Mouse (Mus musculus) adrenal gland, adult 10 weeks (tissue): ENCODE measurements around the gene Thap11. TPM values are rescaled to one million over a fixed set of nuclear protein-coding genes. Genes with fewer than 3 reads are reported as not detected.

Experiments used
- polyA plus RNA-seq: library from polyadenylated mRNA; stranded (reverse); fragments of 350-450 nt; fragmentation: Illumina TruSeq; extraction: RNeasy Lipid Tissue Mini Kit (QIAGEN cat#74804); gene quantifications from one replicate; pipeline ENCODE4 v1.2.3, GENCODE M21; 2014; ENCODE audit warnings: low read depth, low replicate concordance

Thap11 gene
- polyA plus RNA-seq = 11.8 TPM

GRCm38 (mm10) chr8:105854715-105855216, at the start of gene Thap11:
Thap11 (plus strand) TSS chr8:105855132.

DNA sequence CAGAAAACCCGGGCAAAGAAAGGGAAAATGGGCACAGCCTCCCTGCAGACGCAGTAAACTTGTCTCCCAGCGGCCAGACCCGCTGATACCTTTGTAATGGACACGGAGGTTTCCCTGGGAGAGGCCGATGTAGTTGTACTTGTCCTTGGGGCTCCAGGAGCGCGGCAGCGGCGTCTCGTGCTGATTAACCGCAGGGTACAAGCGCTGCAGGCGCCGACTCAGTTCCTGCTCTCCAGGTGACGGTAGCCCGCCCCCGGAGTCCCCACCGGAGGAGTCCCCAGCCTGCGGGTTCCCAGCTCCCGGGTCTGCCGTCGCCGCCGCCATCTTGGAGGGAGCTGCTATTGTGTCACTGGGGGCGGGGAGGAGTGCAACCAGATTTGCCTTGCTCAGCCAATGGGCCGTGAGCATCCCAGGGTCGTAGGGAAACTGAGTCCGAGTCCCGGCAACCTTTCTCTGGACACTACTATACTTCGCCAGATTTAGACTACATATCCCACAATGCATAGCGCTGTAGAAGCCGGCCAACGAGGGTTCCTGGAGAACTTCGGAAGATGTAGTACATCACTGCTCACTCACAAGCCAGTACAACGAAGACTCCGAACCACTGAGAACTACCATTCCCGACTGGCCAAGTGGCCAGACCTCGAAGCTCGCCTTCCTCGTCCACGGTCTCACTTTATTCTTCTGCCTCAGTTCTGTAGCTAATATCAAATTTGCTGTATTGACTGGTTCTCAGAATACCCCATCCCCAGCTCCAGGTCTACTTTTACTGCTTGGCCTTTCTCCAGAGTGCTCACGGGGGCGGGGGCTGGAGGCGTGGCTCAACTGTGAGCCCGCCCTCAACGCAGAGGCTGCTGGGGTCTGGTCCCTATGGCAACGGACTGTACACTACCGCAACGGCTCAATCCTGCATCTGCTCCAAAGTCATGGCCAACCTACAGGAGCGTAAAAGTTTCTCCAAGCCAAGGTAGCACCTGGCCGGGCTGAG, 27.8 kb upstream of the Thap11 start, which contains the start of the genes Ranbp10 and Tsnaxip1:
TSS of gene Ranbp10 (minus strand) at position 490 of the 988 bp plus-strand sequence.
TSS of gene Tsnaxip1 (plus strand) at position 871 of the 988 bp plus-strand sequence.

GRCm38 (mm10) chr8:105853178-105853577, 1.8 kb upstream of the Thap11 start, which contains the start of gene Cenpt:
Cenpt (minus strand) TSS chr8:105853278.

DNA sequence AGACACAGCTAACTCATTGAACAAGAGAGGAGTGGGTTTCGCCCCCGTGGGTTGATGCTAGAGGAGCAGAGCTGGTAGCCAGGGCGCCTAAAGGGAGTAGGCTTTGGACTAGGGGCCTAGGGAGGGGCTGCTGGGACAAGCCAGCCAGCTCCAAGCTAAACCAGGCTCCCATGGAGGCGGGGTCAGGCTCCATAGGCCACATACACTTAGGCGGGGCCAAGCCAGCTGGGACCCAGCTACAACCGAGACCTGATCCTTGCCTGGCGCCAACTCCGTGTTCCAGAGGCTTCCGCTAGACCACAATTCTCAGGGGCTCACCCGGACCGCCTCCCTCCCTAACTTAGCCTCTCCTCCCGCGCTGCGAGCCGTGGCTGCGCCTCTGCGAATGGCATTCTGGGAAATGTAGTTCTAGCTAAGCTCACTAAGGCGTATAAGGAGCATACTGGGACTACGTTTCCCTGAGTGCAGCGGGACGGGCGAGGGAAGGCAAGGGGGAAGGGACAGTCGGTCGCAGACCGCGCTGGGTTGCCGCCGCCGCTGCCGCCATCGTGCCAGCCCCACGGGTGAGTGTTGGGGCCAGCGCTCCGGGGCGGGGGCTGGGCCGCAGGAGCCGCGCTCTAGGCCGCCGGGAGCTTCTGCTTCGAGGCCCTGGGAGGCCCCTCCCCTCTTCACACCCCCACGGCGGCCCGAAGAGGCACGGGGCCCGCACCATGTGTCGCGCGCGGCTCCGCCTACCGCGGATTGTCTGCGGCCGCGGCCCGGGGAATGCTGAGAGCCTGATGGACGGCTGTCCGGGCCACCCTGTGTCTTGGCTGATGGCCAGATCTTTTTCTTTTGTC, 5.4 kb downstream of the Thap11 start, which contains the start of gene Nutf2:
TSS of gene Nutf2 (plus strand) at position 438 of the 839 bp plus-strand sequence.

DNA sequence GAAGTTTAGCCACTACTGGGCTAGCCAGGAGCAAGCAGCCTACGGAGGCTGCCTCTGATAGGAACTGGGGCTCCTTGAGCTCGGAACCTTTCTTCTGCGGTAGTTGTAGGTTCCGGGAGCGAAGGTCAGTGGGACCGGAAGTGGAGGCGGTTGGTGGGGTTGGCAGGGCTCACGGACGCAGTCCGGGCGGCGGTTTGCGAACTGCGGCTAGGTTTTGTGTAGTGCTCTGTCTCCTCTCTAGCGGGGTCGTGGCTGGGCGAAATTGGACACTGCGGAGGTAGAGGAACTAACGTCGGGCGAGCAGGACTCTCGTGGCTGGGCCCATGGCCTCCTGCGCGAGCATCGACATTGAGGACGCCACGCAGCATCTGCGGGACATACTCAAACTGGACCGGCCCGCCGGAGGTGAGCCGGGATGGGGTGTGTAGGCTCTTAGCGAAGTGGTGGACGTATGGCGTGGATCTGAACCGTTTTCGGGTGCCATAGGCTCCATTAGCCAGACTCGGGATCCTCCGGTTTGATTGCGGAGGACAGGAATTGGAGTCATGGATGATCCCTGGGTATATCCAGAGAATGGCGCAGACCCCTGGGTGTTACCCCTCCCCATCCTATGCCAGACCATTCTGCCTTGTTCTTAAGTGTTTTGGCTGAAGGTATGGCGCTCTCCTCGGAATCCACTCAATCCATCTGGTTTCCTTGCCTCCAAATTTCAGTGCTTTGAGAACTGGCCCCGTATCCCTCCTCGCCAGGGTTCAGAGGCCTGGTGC, 26.0 kb downstream of the Thap11 start, which contains the start of gene Edc4:
TSS of gene Edc4 (plus strand) at position 128 of the 767 bp plus-strand sequence.

GRCm38 (mm10) chr8:105893339-105893738, 38.4 kb downstream of the Thap11 start, which contains the start of gene Nrn1l:
Nrn1l (plus strand) TSS chr8:105893567.

DNA sequence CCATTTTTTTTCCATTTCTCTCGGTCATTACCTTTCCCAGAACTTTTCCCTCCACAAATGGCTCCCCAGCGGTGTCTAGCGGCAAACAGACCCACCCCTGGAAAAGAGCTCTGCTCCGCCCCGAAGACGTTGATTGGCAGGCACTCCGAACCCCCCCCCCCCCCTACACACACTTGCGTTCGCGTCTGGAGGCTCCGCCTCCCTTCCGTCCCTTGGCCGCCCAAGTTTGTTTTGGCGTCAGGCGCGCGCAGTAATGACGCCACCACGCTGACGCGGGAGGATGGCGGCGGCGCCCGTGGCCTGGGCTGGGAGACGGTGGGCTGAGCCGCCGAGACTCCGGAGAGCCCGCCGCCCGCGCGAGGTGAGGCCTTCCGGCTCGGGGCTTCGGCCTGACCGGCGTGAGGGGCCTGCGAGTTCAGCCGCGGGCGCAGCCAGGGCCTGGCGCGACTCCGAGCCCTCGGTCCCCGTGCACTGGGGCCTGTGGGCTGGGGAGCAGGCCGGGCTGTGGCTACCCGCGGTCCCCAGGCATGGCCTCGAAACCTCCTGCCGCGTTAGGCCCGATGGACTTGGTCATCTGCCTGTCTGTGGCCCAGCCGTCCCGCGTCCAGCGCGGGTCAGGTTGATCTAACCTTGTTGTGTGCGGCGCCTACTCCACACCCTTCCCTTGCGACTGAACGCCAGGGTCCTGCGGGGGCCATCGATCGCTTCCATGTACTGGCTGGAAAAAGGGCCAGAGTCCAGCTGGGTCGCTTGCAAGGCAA, 45.4 kb downstream of the Thap11 start, which contains the start of gene Pskh1:
TSS of gene Pskh1 (plus strand) at position 262 of the 761 bp plus-strand sequence.

Other genes with a start within 250 kb of the Thap11 start
- 1.2 TPM for gene Ripor1, start 249.9 kb upstream of the Thap11 start, polyA plus RNA-seq
- 80.5 TPM for gene Ctcf, start 218.6 kb upstream of the Thap11 start, polyA plus RNA-seq
- gene Agrp, start 217.7 kb upstream of the Thap11 start, polyA plus RNA-seq = not detected
- gene Carmil2, start 168.9 kb upstream of the Thap11 start, polyA plus RNA-seq = not detected
- gene Acd, start 154.0 kb upstream of the Thap11 start, polyA plus RNA-seq = 0.70 TPM
- not detected for gene Pard6a, start 154.0 kb upstream of the Thap11 start, polyA plus RNA-seq
- gene 4933405L10Rik, start 147.5 kb upstream of the Thap11 start, polyA plus RNA-seq = not detected
- 0.52 TPM for gene Enkd1, start 146.9 kb upstream of the Thap11 start, polyA plus RNA-seq
- 0.52 TPM for gene Gfod2, start 96.5 kb upstream of the Thap11 start, polyA plus RNA-seq
- 6.5 TPM for gene Ranbp10, start 27.8 kb upstream of the Thap11 start, polyA plus RNA-seq
- gene Tsnaxip1, start 27.4 kb upstream of the Thap11 start, polyA plus RNA-seq = not detected
- 0.99 TPM for gene Cenpt, start 1.9 kb upstream of the Thap11 start, polyA plus RNA-seq
- 80.1 TPM for gene Nutf2, start 5.4 kb downstream of the Thap11 start, polyA plus RNA-seq
- 2.9 TPM for gene Edc4, start 25.7 kb downstream of the Thap11 start, polyA plus RNA-seq
- not detected for gene Nrn1l, start 38.4 kb downstream of the Thap11 start, polyA plus RNA-seq
- gene Pskh1, start 45.3 kb downstream of the Thap11 start, polyA plus RNA-seq = 4.8 TPM
- 0.76 TPM for gene Ctrl, start 78.7 kb downstream of the Thap11 start, polyA plus RNA-seq
- 1.2 TPM for gene Psmb10, start 83.3 kb downstream of the Thap11 start, polyA plus RNA-seq
- gene Lcat, start 88.2 kb downstream of the Thap11 start, polyA plus RNA-seq = not detected
- 4.4 TPM for gene Slc12a4, start 111.0 kb downstream of the Thap11 start, polyA plus RNA-seq
- not detected for gene Dpep3, start 124.3 kb downstream of the Thap11 start, polyA plus RNA-seq
- 2.3 TPM for gene Dus2, start 136.2 kb downstream of the Thap11 start, polyA plus RNA-seq
- not detected for gene Dpep2nb, start 150.8 kb downstream of the Thap11 start, polyA plus RNA-seq
- 6.2 TPM for gene Ddx28, start 156.8 kb downstream of the Thap11 start, polyA plus RNA-seq
- gene Nfatc3, start 203.7 kb downstream of the Thap11 start, polyA plus RNA-seq = 124 TPM